In genomic region chr14:60856913-60857300, GRCm38 (mm10) we compare ENCODE assay signal across 16 mouse cellular contexts.
DNase-seq lines count a peak whose midpoint lies in the region; ATAC-seq lines count a peak whose summit lies in the region.
"Had no signal": no experiment of that assay in that cellular context is flagged by ENCODE, and none has a peak within 500 bp of the region (broad histone marks: within the 10 kb centered on the region; RNA-seq: fewer than 3 reads in every experiment).

No protein-coding gene starts in this region.

- peak overlapping the region; percentile 46 for H3K27ac ChIP-seq in heart, embryonic 15.5 days
- peak overlapping the region; percentile 92 for H3K27ac ChIP-seq in lung, embryonic 15.5 days
- H3K27ac ChIP-seq in limb, embryonic 12.5 days, result peak overlapping the region; percentile 35; the same call in 1 of the 2 replicates
- H3K27ac ChIP-seq: embryonic facial prominence, embryonic 12.5 days; hindbrain, embryonic 10.5 days had no signal

- no peaks in the 10 kb centered on the region; the same call in 1 of the 2 replicates for H3K36me3 ChIP-seq in heart, embryonic 15.5 days
- peaks cover 6% of the 10 kb centered on the region; the same call in 1 of the 2 replicates for H3K36me3 ChIP-seq in lung, embryonic 15.5 days
- H3K36me3 ChIP-seq in limb, embryonic 12.5 days, result peaks cover 14% of the 10 kb centered on the region

- no peak overlapping the region for H3K9ac ChIP-seq in heart, embryonic 15.5 days
- H3K9ac ChIP-seq in lung, embryonic 15.5 days, result no peak overlapping the region
- H3K9ac ChIP-seq in limb, embryonic 12.5 days (replicated peaks), result no peak overlapping the region
- H3K9ac ChIP-seq: embryonic facial prominence, embryonic 12.5 days; forebrain, postnatal 0 days had no signal

- DNase-seq in heart, postnatal 4 days, result no peak
- no peak for DNase-seq in lung, postnatal 4 days
- DNase-seq in yolk sac, embryonic 10.5 days (ENCODE audit: low spot score), result peak; percentile 24
- DNase-seq: adrenal gland, postnatal 36 days; cerebellum, adult 2 months; forebrain, postnatal 0 days; kidney, postnatal 4 days; lung, adult 18-20 months; thymus, adult 2 months had no signal

- no peaks in the 10 kb centered on the region for H3K27me3 ChIP-seq in heart, embryonic 15.5 days
- H3K27me3 ChIP-seq in lung, embryonic 15.5 days, result no peaks in the 10 kb centered on the region
- no peaks in the 10 kb centered on the region for H3K27me3 ChIP-seq in limb, embryonic 12.5 days
- H3K27me3 ChIP-seq: embryonic facial prominence, embryonic 12.5 days had no signal

- ATAC-seq in heart, embryonic 15.5 days (replicated peaks; ENCODE audit: insufficient number of reproducible peaks, insufficient read depth, low FRiP score, low read depth), result no peak
- peak; percentile 78 for ATAC-seq in lung, embryonic 15.5 days (ENCODE audit: borderline replicate concordance, extremely low read depth, low FRiP score, low TSS enrichment)
- no peak for ATAC-seq in limb, embryonic 12.5 days (ENCODE audit: insufficient number of reproducible peaks, insufficient read depth, low FRiP score, low TSS enrichment, low read depth)
- no peak for ATAC-seq in granulocyte monocyte progenitor cell, adult 5-6 weeks (replicated peaks; ENCODE audit: poor library complexity, severe bottlenecking)
- ATAC-seq: forebrain, postnatal 0 days; midbrain, embryonic 16.5 days had no signal

- no peaks in the 10 kb centered on the region for H3K9me3 ChIP-seq in heart, embryonic 15.5 days (replicated peaks)
- H3K9me3 ChIP-seq in lung, embryonic 15.5 days, result no peaks in the 10 kb centered on the region
- no peaks in the 10 kb centered on the region for H3K9me3 ChIP-seq in limb, embryonic 12.5 days
- H3K9me3 ChIP-seq: embryonic facial prominence, embryonic 12.5 days; hindbrain, embryonic 10.5 days had no signal

- peaks cover 32% of the 10 kb centered on the region for H3K4me1 ChIP-seq in heart, embryonic 15.5 days (replicated peaks)
- H3K4me1 ChIP-seq in lung, embryonic 15.5 days, result peaks cover 25% of the 10 kb centered on the region
- H3K4me1 ChIP-seq in limb, embryonic 12.5 days (replicated peaks), result peaks cover 14% of the 10 kb centered on the region
- H3K4me1 ChIP-seq: embryonic facial prominence, embryonic 12.5 days had no signal

- 0 out of 2 replicates have a peak overlapping the region, but pooled peaks have one; percentile 4 for H3K4me2 ChIP-seq in heart, embryonic 15.5 days
- no peak overlapping the region for H3K4me2 ChIP-seq in lung, embryonic 15.5 days
- no peak overlapping the region for H3K4me2 ChIP-seq in limb, embryonic 12.5 days
- H3K4me2 ChIP-seq: embryonic facial prominence, embryonic 12.5 days had no signal

- WGBS in heart, embryonic 15.5 days, result 29% methylated on average over 7 of the region's 7 CpGs
- WGBS in lung, embryonic 15.5 days, result 32% methylated on average over 7 of the region's 7 CpGs
- WGBS in limb, embryonic 12.5 days, result 44% methylated on average over 7 of the region's 7 CpGs

- no peak overlapping the region for H3K4me3 ChIP-seq in heart, embryonic 15.5 days
- H3K4me3 ChIP-seq in lung, embryonic 15.5 days, result no peak overlapping the region
- no peak overlapping the region for H3K4me3 ChIP-seq in limb, embryonic 12.5 days (replicated peaks)
- H3K4me3 ChIP-seq: embryonic facial prominence, embryonic 12.5 days; hindbrain, embryonic 10.5 days had no signal

Comparison
In these comparisons a context has a peak if more than half of its experiments do, and no peak if none do; other contexts are left out.
1. H3K27ac ChIP-seq: peak in every context shown above with its lines; median percentile 92 in lung, embryonic 15.5 days; 46 in heart, embryonic 15.5 days; 35 in limb, embryonic 12.5 days.